Comparison of ENCODE assay signal across 23 mouse cellular contexts in genomic region chr1:39266843-39267512, GRCm38 (mm10).
DNase-seq lines count a peak whose midpoint lies in the region; ATAC-seq and TF ChIP-seq lines count a peak whose summit lies in the region.
"Had no signal": no experiment of that assay in that cellular context is flagged by ENCODE, and none has a peak within 500 bp of the region (broad histone marks: within the 10 kb centered on the region; RNA-seq: fewer than 3 reads in every experiment).

No protein-coding gene starts in this region.

- peaks cover 4% of the 10 kb centered on the region; the same call in 1 of the 2 replicates for H3K9me3 ChIP-seq in forebrain, embryonic 13.5 days (replicated peaks)
- H3K9me3 ChIP-seq: embryonic facial prominence, embryonic 10.5 days; liver, embryonic 13.5 days; midbrain, embryonic 12.5 days had no signal

- DNase-seq in layer of hippocampus, adult 2 months (ENCODE audit: low spot score in 2 of 2), result no peak
- DNase-seq in layer of hippocampus, postnatal 10 days (ENCODE audit: low spot score in 2 of 2), result no peak
- DNase-seq in brain, embryonic 14.5 days (ENCODE audit: low read depth), result peak; percentile 80
- peak; percentile 79 for DNase-seq in retina, embryonic 14.5 days (ENCODE audit: low spot score)
- DNase-seq in heart, postnatal 25 days (ENCODE audit: low spot score), result no peak
- DNase-seq in cerebellum, adult 11 months, result no peak
- DNase-seq: adrenal gland, adult 2 months; cerebellum, postnatal 10 days; gastrocnemius, postnatal 25 days; heart, adult 2 months; heart, postnatal 36 days; kidney, adult 11 months; kidney, postnatal 4 days; layer of hippocampus, adult 9-11 months; liver, embryonic 13.5 days; lung, adult 2 months; lung, postnatal 14 days; right cerebral cortex, postnatal 25 days; spleen, adult 18-20 months had no signal

- 34% methylated on average over 9 of the region's 9 CpGs for WGBS in forebrain, embryonic 13.5 days

- H3K4me2 ChIP-seq in forebrain, embryonic 13.5 days, result no peak overlapping the region
- H3K4me2 ChIP-seq: liver, embryonic 13.5 days; midbrain, embryonic 12.5 days had no signal

- H3K4me1 ChIP-seq in forebrain, embryonic 13.5 days, result peaks cover 15% of the 10 kb centered on the region
- H3K4me1 ChIP-seq: embryonic facial prominence, embryonic 10.5 days; liver, embryonic 13.5 days had no signal

- no peak overlapping the region for H3K9ac ChIP-seq in forebrain, embryonic 13.5 days
- H3K9ac ChIP-seq: liver, embryonic 13.5 days; midbrain, embryonic 12.5 days had no signal

- TF ChIP-seq POLR2A in brain, embryonic 14.5 days (IDR thresholded peaks at IDR 0.05; ENCODE audit: borderline replicate concordance, extremely low read depth, insufficient read depth, insufficient read length, poor library complexity, severe bottlenecking), result no peak

- peak overlapping the region; percentile 56 for H3K27ac ChIP-seq in layer of hippocampus, adult 2 months
- peak overlapping the region; percentile 54 for H3K27ac ChIP-seq in forebrain, embryonic 13.5 days
- H3K27ac ChIP-seq: embryonic facial prominence, embryonic 10.5 days; heart, adult 2 months; left cerebral cortex, adult 2 months; liver, embryonic 13.5 days; midbrain, embryonic 12.5 days had no signal

- H3K4me3 ChIP-seq in layer of hippocampus, adult 2 months, result no peak overlapping the region
- H3K4me3 ChIP-seq in forebrain, embryonic 13.5 days, result no peak overlapping the region
- H3K4me3 ChIP-seq: embryonic facial prominence, embryonic 10.5 days; heart, adult 2 months; left cerebral cortex, adult 2 months; liver, embryonic 13.5 days; midbrain, embryonic 12.5 days had no signal

- peak; percentile 81 for ATAC-seq in forebrain, embryonic 13.5 days

- no peaks in the 10 kb centered on the region for H3K36me3 ChIP-seq in forebrain, embryonic 13.5 days (ENCODE audit: poor library complexity, severe bottlenecking)
- H3K36me3 ChIP-seq: embryonic facial prominence, embryonic 10.5 days; liver, embryonic 13.5 days; midbrain, embryonic 12.5 days had no signal

- intact Hi-C loops in heart, postnatal 25 days (cut with DNase I), result no loop called here

- no peak for TF ChIP-seq CTCF in layer of hippocampus, adult 2 months (conservative IDR thresholded peaks at IDR 0.05)
- no peak for TF ChIP-seq CTCF in brain, embryonic 14.5 days (IDR thresholded peaks at IDR 0.05; ENCODE audit: borderline replicate concordance, extremely low read depth, insufficient read depth, insufficient read length)

- no peaks in the 10 kb centered on the region for H3K27me3 ChIP-seq in forebrain, embryonic 13.5 days
- H3K27me3 ChIP-seq: liver, embryonic 13.5 days; midbrain, embryonic 12.5 days had no signal

Comparison
In these comparisons a context has a peak if more than half of its experiments do, and no peak if none do; other contexts are left out.
1. DNase-seq: peak in brain, embryonic 14.5 days (single experiment) and retina, embryonic 14.5 days (single experiment); none in layer of hippocampus, adult 2 months (0 of 2), layer of hippocampus, postnatal 10 days (0 of 2), heart, postnatal 25 days (single experiment) and cerebellum, adult 11 months (single experiment).